ENCODE assay signal across 8 mouse cellular contexts in the genomic region with DNA sequence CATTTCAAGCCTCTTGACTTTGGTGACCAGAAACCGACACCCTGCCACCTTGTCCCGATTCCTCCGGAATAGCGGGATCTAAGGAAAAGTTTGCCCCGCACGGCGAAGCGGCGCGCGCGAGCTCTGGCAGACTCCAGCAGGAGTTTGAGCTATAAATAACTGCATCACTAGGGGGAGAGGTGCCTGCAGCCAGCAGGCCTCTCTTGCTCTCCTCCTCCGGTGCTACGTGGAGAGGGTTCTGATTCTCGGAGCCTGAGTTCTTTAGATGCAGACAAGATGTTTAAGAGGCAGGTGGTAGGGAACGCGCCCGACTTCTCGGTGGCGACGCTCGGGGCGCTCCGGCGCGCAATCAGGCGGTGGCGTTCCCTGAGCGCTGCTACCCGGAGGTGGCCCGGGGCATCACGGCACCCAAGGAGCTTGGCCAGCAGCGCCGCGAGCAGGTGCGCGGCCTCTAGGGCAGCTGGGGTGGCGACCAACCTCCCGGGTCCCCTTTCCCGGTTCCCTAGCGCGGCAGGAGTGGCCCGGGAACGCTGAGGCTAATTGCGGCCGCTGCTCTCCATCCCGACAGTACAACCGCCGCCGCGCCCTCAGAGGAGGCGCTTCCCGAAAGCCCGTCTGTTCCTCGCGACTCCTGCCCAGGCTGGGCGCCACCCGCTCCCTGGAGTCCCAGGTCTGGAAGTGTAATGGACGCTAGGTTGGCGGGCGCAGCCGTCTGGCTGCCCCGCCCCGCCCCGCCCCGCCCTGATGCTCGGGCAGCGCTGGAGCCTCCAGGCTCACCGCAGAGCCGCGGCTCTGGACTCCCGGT. TPM values are rescaled to one million over a fixed set of nuclear protein-coding genes. Genes with fewer than 3 reads are reported as not detected.
DNase-seq lines count a peak whose midpoint lies in the region; ATAC-seq and TF ChIP-seq lines count a peak whose summit lies in the region.

No protein-coding gene starts in this region.

- peak overlapping the region; percentile 72 for H3K4me2 ChIP-seq in hindbrain, embryonic 12.5 days (replicated peaks)

- peak; percentile 14; the same call in 1 of the 2 replicates for ATAC-seq in common myeloid progenitor, adult 5-6 weeks (replicated peaks; ENCODE audit: low read depth, poor library complexity, severe bottlenecking)
- peak; percentile 54 for ATAC-seq in hindbrain, embryonic 12.5 days (ENCODE audit: low FRiP score)
- no peak for ATAC-seq in erythroid progenitor cell, adult 5-6 weeks (replicated peaks; ENCODE audit: low FRiP score, poor library complexity, severe bottlenecking)

- peak overlapping the region; percentile 92 for H3K9ac ChIP-seq in hindbrain, embryonic 12.5 days

- WGBS in hindbrain, embryonic 12.5 days, result under 1% methylated on average over 72 of the region's 72 CpGs

- TF ChIP-seq CTCF in left cerebral cortex, adult 2 months (IDR thresholded peaks at IDR 0.05), result no peak; the same call in 1 of the 2 replicates

- H3K27ac ChIP-seq in hindbrain, embryonic 12.5 days, result peak overlapping the region; percentile 97
- peak overlapping the region; percentile 95 for H3K27ac ChIP-seq in left cerebral cortex, adult 2 months

- H3K9me3 ChIP-seq in hindbrain, embryonic 12.5 days (replicated peaks), result no peaks in the 10 kb centered on the region

- 0 out of 2 replicates have a peak, but pooled peaks cover 2% of the 10 kb centered on the region for H3K4me1 ChIP-seq in hindbrain, embryonic 12.5 days

- peak; percentile 64 for DNase-seq in adrenal gland, postnatal 25 days
- peak; percentile 18 for DNase-seq in gastrocnemius, adult 18-20 months (ENCODE audit: low spot score)
- peak; percentile 63 to 66 for DNase-seq in left cerebral cortex, adult 2 months (ENCODE audit: extremely low spot score in 1 of 2, low spot score in 2 of 2)
- peak; percentile 14 for DNase-seq in lung, postnatal 25 days (ENCODE audit: low spot score)
- DNase-seq in retina, postnatal 1 day, result peak; percentile 81

- intact Hi-C loops in left cerebral cortex, adult 2 months (cut with DNase I), result loop anchor here (5.0 kb wide), 2 partner anchors 518 to 1883 kb away; no protein-coding TSS in a partner anchor

- no peaks in the 10 kb centered on the region for H3K36me3 ChIP-seq in hindbrain, embryonic 12.5 days

- no peaks in the 10 kb centered on the region for H3K27me3 ChIP-seq in hindbrain, embryonic 12.5 days

- H3K4me3 ChIP-seq in hindbrain, embryonic 12.5 days, result peak overlapping the region; percentile 87
- H3K4me3 ChIP-seq in left cerebral cortex, adult 2 months, result peak overlapping the region; percentile 53

RNA-seq across cellular contexts. Expression of gene Epha7, which starts 2.1 kb away (rescaled TPM):
- 2.0 and 3.4 TPM in 2 replicates for total RNA-seq in adrenal gland, postnatal 25 days (2021)
- 5.2 and 7.4 TPM in 2 replicates for total RNA-seq in common myeloid progenitor, adult 5-6 weeks (2017)
- total RNA-seq in gastrocnemius, adult 18-20 months (2021), result 1 to 10 TPM; 2.0 to 2.7 TPM
- polyA plus RNA-seq in hindbrain, embryonic 12.5 days (2016; fragmentation: Nextera tagmentation; extraction: Ambion mirVana), result 85.9 and 86.5 TPM in 2 replicates
- total RNA-seq in left cerebral cortex, adult 2 months (2021), result 10 to 100 TPM; 80.1 to 84.8 TPM
- under 0.01 and 4.7 TPM in 2 replicates for total RNA-seq in erythroid progenitor cell, adult 5-6 weeks (2015; ENCODE audit: low replicate concordance)
- total RNA-seq in erythroid progenitor cell, adult 5-6 weeks (2017; ENCODE audit: low replicate concordance), result not detected in 2 replicates

Comparison
In these comparisons a context has a peak if more than half of its experiments do, and no peak if none do; other contexts are left out.
1. DNase-seq: peak in every context shown above with its lines; median percentile 81 in retina, postnatal 1 day; 64 in left cerebral cortex, adult 2 months; 64 in adrenal gland, postnatal 25 days; 18 in gastrocnemius, adult 18-20 months; 14 in lung, postnatal 25 days.